Mouse (Mus musculus) erythroid progenitor cell, adult 5-6 weeks (primary cell): Measurements from ENCODE around the gene Ccr3. TPM values are rescaled to one million over a fixed set of nuclear protein-coding genes. Genes with fewer than 3 reads are reported as not detected.

Source experiments
- ATAC-seq: replicated peaks from 2 replicates; pipeline ENCODE4 v1.8.0; 2016; ENCODE audit warnings: moderate number of reproducible peaks, mild to moderate bottlenecking, moderate TSS enrichment, inconsistent platforms; ENCODE audit not compliant: poor library complexity, low FRiP score, severe bottlenecking
- total RNA-seq, 2 experiments: library from RNA; stranded (forward) in 1 of 2; stranded (reverse) in 1 of 2; fragments of 150-400 nt in 1 of 2; fragments of 186-747, 209-891 nt in 1 of 2; gene quantifications; 2 replicates each; pipeline versions ENCODE4 v1.2.3 to v1.2.4; 2015 to 2017; ENCODE audit warnings: low replicate concordance in 2 of 2

Gene Ccr3
- total RNA-seq (2015; ENCODE audit: low replicate concordance), result 21.4 and 26.3 TPM in 2 replicates
- 14.7 and 15.8 TPM in 2 replicates for total RNA-seq (2017; ENCODE audit: low replicate concordance)

GRCm38 (mm10) chr9:124021672-124022071 is at the start of gene Ccr3:
Ccr3 (plus strand) TSS chr9:124021972.
- no peak for ATAC-seq

- no peak for ATAC-seq
Observed at GRCm38 (mm10) chr9:123975630-123976029, 46.1 kb upstream of the Ccr3 start.

- ATAC-seq, result no peak
Observed at GRCm38 (mm10) chr9:123976876-123977663, 44.7 kb upstream of the Ccr3 start.

- ATAC-seq, result no peak
Observed at GRCm38 (mm10) chr9:123978308-123978707, 43.5 kb upstream of the Ccr3 start, which contains the start of gene Ccr1l1. Ccr1l1 (minus strand) TSS chr9:123978408.

- ATAC-seq, result peak; percentile 84
Observed at GRCm38 (mm10) chr9:123980858-123981475, 40.8 kb upstream of the Ccr3 start.

GRCm38 (mm10) chr9:123981909-123982308 is 39.9 kb upstream of the Ccr3 start:
- peak; percentile 27; the same call in 1 of the 2 replicates for ATAC-seq

- ATAC-seq, result no peak
Observed at GRCm38 (mm10) chr9:123982720-123983119, 39.1 kb upstream of the Ccr3 start.

- no peak for ATAC-seq
Observed at GRCm38 (mm10) chr9:123984943-123985342, 36.8 kb upstream of the Ccr3 start.

GRCm38 (mm10) chr9:123986217-123986616 is 35.6 kb upstream of the Ccr3 start:
- peak; percentile 67 for ATAC-seq

GRCm38 (mm10) chr9:123989671-123990070 is 32.1 kb upstream of the Ccr3 start:
- ATAC-seq, result no peak

GRCm38 (mm10) chr9:123991312-123991906 is 30.4 kb upstream of the Ccr3 start:
- ATAC-seq, result peak; percentile 65; the same call in 1 of the 2 replicates

- ATAC-seq, result no peak
Observed at GRCm38 (mm10) chr9:123997719-123998118, 24.1 kb upstream of the Ccr3 start.

- no peak for ATAC-seq
Observed at GRCm38 (mm10) chr9:123999784-124000183, 22.0 kb upstream of the Ccr3 start.

GRCm38 (mm10) chr9:124012691-124013090 is 9.1 kb upstream of the Ccr3 start:
- ATAC-seq, result no peak

- no peak for ATAC-seq
Observed at GRCm38 (mm10) chr9:124013270-124013669, 8.5 kb upstream of the Ccr3 start.

GRCm38 (mm10) chr9:124014985-124015652 is 6.7 kb upstream of the Ccr3 start:
- peak; percentile 75 for ATAC-seq

GRCm38 (mm10) chr9:124016048-124016447 is 5.7 kb upstream of the Ccr3 start:
- ATAC-seq, result peak; percentile 67

- ATAC-seq, result no peak
Observed at GRCm38 (mm10) chr9:124019887-124020286, 1.9 kb upstream of the Ccr3 start.

- peak; percentile 85 for ATAC-seq
Observed at GRCm38 (mm10) chr9:124033345-124033744, 11.6 kb downstream of the Ccr3 start.

- 0 out of 2 replicates have a peak, but pooled peaks have one; percentile 52 for ATAC-seq
Observed at GRCm38 (mm10) chr9:124037707-124038106, 15.9 kb downstream of the Ccr3 start.
